Mouse (Mus musculus) megakaryocyte progenitor cell, adult 5-6 weeks (primary cell): ENCODE measurements at regions not wholly inside any gene's neighbourhood (a gene's known extent, or its start where the extent isn't known, plus 50 kb on each side); places are given as distances from the start of the nearest gene placed in this dataset.

Experiments
- ATAC-seq: replicated peaks from 2 replicates; pipeline ENCODE4 v1.8.0; 2016; ENCODE audit warnings: mild to moderate bottlenecking, moderate TSS enrichment, inconsistent platforms; ENCODE audit not compliant: poor library complexity

GRCm38 (mm10) chr10:122515698-122516097 lies 67.4 kb downstream of the Avpr1a start:
- no peak for ATAC-seq

GRCm38 (mm10) chr10:122519274-122519790 lies 71.0 kb downstream of the Avpr1a start:
- no peak for ATAC-seq

GRCm38 (mm10) chr10:122519981-122520380 lies 71.7 kb downstream of the Avpr1a start:
- ATAC-seq: no peak

- ATAC-seq: no peak
Observed at GRCm38 (mm10) chr10:122522631-122523030, 74.3 kb downstream of the Avpr1a start.

GRCm38 (mm10) chr10:122525360-122525759 lies 77.1 kb downstream of the Avpr1a start:
- ATAC-seq: no peak

GRCm38 (mm10) chr10:122525807-122526206 lies 77.5 kb downstream of the Avpr1a start:
- ATAC-seq: peak; percentile 40; the same call in 1 of the 2 replicates

GRCm38 (mm10) chr10:122528222-122528621 lies 79.9 kb downstream of the Avpr1a start:
- ATAC-seq: no peak

- peak; percentile 88 for ATAC-seq
Observed at GRCm38 (mm10) chr10:122528973-122529703, 80.8 kb downstream of the Avpr1a start.

GRCm38 (mm10) chr10:122534714-122535113 lies 86.4 kb downstream of the Avpr1a start:
- ATAC-seq: no peak

GRCm38 (mm10) chr10:122535137-122535536 lies 86.8 kb downstream of the Avpr1a start:
- ATAC-seq: peak; percentile 90

- no peak for ATAC-seq
Observed at GRCm38 (mm10) chr10:122539655-122540054, 91.4 kb downstream of the Avpr1a start.

- ATAC-seq: no peak
Observed at GRCm38 (mm10) chr10:122542573-122542972, 94.3 kb downstream of the Avpr1a start.

GRCm38 (mm10) chr10:122544096-122544720 lies 95.9 kb downstream of the Avpr1a start:
- ATAC-seq: peak; percentile 88

GRCm38 (mm10) chr10:122545029-122545428 lies 96.7 kb downstream of the Avpr1a start:
- no peak for ATAC-seq

GRCm38 (mm10) chr10:122551586-122551985 lies 103.3 kb downstream of the Avpr1a start:
- ATAC-seq: no peak

- ATAC-seq: peak; percentile 96
Observed at GRCm38 (mm10) chr10:122553124-122553822, 105.0 kb downstream of the Avpr1a start.

- no peak for ATAC-seq
Observed at GRCm38 (mm10) chr10:122553851-122554250, 105.6 kb downstream of the Avpr1a start.

- peak; percentile 80 for ATAC-seq
Observed at GRCm38 (mm10) chr10:122558660-122559059, 110.4 kb downstream of the Avpr1a start.

- ATAC-seq: no peak
Observed at GRCm38 (mm10) chr10:122560001-122560695, 111.8 kb downstream of the Avpr1a start.

GRCm38 (mm10) chr10:122561924-122562323 lies 113.6 kb downstream of the Avpr1a start:
- ATAC-seq: no peak

- peak; percentile 83 for ATAC-seq
Observed at GRCm38 (mm10) chr10:122562542-122562941, 114.2 kb downstream of the Avpr1a start.
